Mouse (Mus musculus): ENCODE results near the gene Dnah7c. TPM values are rescaled to one million over a fixed set of nuclear protein-coding genes. Genes with fewer than 3 reads are reported as not detected.
"Not testable (repeated sequence)": the region's sequence is repeated elsewhere in the genome, so short reads cannot be mapped to it uniquely, and the experiment has no call there.

Dnah7c gene
- polyA plus RNA-seq, 1 experiment from 2014 or later = 0.15 TPM

DNA sequence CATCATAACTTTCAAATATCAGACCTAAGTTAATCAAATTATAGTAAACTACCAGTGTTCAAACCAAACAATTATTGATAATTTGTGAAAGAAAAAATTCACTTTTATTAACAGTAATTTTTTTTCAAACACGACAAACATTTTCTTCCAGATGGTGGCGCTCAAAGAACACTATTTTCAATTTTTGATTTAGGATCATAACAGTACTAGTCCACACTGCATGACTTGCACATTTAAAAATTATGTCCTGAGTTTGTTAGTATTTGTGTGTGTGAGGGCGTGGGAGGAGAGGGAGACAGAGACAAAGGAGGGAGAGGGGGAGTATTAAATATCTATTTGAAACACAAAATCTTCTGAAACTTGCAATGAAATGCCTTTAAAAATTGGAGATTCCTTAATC lies 155.0 kb downstream of the Dnah7c start:
- no peak overlapping the region for H3K4me2 ChIP-seq (replicated peaks)
- no peak overlapping the region for H3K9ac ChIP-seq (replicated peaks)
- H3K9me3 ChIP-seq = no peaks in the 10 kb centered on the region
- no peak; the same call in 1 of the 2 replicates for ATAC-seq
- no peak overlapping the region for H3K27ac ChIP-seq
- no peak overlapping the region for H3K4me3 ChIP-seq (replicated peaks)
- 47% methylated on average over 3 of the region's 3 CpGs for WGBS
- H3K4me1 ChIP-seq (replicated peaks) = no peaks in the 10 kb centered on the region
- no peaks in the 10 kb centered on the region for H3K36me3 ChIP-seq
- no peaks in the 10 kb centered on the region for H3K27me3 ChIP-seq

DNA sequence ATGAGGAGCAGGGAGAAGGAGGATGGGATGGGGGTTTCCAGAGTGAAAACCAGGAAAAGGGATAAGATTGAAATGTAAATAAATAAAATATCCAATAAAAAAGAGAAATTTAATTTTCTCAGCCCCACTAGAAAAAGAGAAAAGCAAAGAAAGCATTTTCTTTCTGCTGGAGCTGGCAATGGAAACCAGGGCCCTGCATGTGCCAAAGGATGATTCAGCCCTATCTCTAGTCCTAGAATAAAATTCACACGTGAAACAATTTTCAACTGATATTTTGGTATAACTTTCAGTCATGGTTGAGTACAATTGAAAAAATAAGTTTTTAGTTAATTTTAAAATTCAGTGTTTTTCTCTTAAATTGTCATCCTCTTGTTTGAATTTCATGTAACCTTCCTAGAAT lies 168.4 kb downstream of the Dnah7c start:
- H3K36me3 ChIP-seq; H3K4me2 ChIP-seq (replicated peaks); H3K4me3 ChIP-seq (replicated peaks); H3K27ac ChIP-seq; H3K27me3 ChIP-seq; H3K4me1 ChIP-seq (replicated peaks); H3K9me3 ChIP-seq; ATAC-seq; H3K9ac ChIP-seq (replicated peaks): not testable (repeated sequence)
- 90% methylated on average over 1 of the region's 1 CpGs for WGBS

DNA sequence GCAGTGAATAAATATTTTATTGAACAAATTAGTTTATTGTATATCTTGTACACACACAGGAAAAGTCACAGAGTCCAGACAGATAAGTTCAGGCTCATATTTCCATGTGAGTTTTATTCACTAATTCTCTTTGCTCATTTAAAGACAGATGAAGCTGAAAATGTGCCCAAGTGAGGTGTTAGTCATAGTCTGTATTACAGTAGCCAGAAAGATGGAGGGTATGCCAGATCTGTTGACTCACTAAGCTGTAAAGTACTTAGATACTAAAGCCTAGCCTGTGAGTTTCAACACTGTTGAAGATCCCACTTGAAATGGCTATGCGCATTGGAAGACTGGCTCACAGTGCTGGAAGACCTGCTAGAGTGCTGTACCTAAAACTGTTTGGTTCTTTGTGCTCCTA lies 171.0 kb downstream of the Dnah7c start:
- H3K9ac ChIP-seq (replicated peaks); H3K27me3 ChIP-seq; H3K27ac ChIP-seq; ATAC-seq; H3K4me3 ChIP-seq (replicated peaks); H3K36me3 ChIP-seq; H3K9me3 ChIP-seq; H3K4me2 ChIP-seq (replicated peaks); H3K4me1 ChIP-seq (replicated peaks): not testable (repeated sequence)
- WGBS = 100% methylated on average over 1 of the region's 1 CpGs

DNA sequence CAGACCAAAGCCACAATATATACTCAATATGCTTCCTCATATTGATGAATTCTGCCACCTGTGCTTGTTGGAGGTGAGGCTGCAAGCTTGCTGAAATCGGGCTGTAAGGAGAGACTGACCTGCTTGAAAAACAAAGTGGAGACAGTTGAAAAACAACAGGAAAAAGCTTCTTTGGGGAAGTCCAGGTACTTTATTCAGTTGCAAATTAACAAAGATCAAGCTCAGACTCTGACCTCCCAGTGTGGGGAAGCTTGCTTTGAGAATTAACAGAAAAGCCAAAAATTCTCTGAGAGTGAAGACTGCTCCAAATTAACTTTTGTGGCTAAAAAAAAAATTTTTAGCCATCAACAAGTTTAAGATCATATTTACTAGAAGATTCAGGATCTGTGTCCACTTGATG lies 194.9 kb downstream of the Dnah7c start:
- H3K9me3 ChIP-seq = no peaks in the 10 kb centered on the region
- 89% methylated on average over 1 of the region's 1 CpGs for WGBS
- no peak overlapping the region for H3K9ac ChIP-seq (replicated peaks)
- no peaks in the 10 kb centered on the region for H3K36me3 ChIP-seq
- H3K4me2 ChIP-seq (replicated peaks) = no peak overlapping the region
- ATAC-seq = no peak
- H3K4me1 ChIP-seq (replicated peaks) = no peaks in the 10 kb centered on the region
- no peaks in the 10 kb centered on the region for H3K27me3 ChIP-seq
- no peak overlapping the region for H3K27ac ChIP-seq
- H3K4me3 ChIP-seq (replicated peaks) = no peak overlapping the region

DNA sequence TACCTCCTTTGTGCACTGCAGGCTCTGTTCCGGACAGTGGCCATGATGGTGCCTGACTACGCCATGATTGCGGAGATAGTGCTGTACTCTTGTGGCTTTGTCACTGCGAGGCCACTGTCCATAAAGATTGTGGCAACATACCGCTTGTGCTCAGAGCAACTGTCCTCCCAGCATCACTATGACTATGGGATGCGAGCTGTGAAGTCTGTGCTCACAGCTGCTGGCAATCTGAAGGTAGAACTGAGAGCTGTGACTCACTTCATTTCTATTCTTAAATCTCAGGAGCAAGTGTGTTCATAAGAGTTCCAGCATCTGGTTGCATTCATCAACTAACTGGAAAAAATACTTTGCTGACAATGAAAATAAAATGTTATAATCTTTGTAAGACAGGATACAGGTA lies 200.5 kb downstream of the Dnah7c start:
- not testable (repeated sequence) for H3K9me3 ChIP-seq; H3K4me2 ChIP-seq (replicated peaks); ATAC-seq; H3K4me1 ChIP-seq (replicated peaks); H3K36me3 ChIP-seq; H3K9ac ChIP-seq (replicated peaks); H3K4me3 ChIP-seq (replicated peaks); H3K27ac ChIP-seq; H3K27me3 ChIP-seq
- WGBS = 96% methylated on average over 6 of the region's 6 CpGs

DNA sequence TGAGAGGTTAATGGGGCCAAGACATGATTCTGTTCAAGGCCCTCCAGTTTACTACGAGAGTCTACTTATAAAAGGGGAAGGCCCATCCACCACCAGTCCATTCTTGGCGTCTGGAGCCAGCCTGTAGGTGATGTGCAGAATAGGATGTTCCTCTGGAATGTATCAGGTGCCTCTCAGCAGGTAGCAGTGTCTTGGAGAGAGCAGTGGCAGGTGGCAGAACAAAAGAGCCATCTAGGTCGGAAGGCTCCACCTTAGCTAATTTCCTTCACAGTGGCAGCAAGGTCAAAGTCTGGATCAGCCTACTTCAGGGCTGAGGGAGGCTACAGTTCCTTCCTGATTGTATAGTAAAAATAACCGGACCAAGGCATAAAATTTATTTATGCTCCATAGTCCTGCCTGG lies 224.4 kb downstream of the Dnah7c start:
- not testable (repeated sequence) for H3K9ac ChIP-seq (replicated peaks); H3K4me3 ChIP-seq (replicated peaks); H3K4me1 ChIP-seq (replicated peaks); H3K27me3 ChIP-seq; ATAC-seq; H3K36me3 ChIP-seq; H3K9me3 ChIP-seq; H3K27ac ChIP-seq; H3K4me2 ChIP-seq (replicated peaks)
- 87% methylated on average over 4 of the region's 4 CpGs for WGBS

DNA sequence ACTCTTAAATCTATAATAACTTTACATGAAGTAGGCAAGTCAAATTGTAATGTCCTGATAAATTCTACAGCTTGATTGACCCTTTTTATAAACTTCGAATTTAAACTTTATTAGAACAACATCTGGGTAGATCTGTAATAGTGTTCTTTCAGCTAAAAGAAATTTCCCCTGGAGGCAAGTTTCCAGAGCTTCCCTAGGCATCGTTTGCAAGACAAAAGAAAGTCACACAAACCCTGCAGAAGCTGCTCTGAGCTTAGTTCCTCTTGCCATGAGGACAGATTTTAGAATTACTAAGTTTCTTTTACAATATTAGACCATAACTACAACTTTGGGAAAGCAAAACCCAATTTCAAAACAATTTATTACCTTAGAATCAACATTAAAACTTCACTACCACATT lies 227.3 kb downstream of the Dnah7c start:
- H3K36me3 ChIP-seq; H3K9me3 ChIP-seq; ATAC-seq; H3K4me2 ChIP-seq (replicated peaks); H3K4me1 ChIP-seq (replicated peaks); H3K27me3 ChIP-seq; H3K9ac ChIP-seq (replicated peaks); H3K4me3 ChIP-seq (replicated peaks); H3K27ac ChIP-seq: not testable (repeated sequence)
- 45% methylated on average over 2 of the region's 2 CpGs for WGBS

DNA sequence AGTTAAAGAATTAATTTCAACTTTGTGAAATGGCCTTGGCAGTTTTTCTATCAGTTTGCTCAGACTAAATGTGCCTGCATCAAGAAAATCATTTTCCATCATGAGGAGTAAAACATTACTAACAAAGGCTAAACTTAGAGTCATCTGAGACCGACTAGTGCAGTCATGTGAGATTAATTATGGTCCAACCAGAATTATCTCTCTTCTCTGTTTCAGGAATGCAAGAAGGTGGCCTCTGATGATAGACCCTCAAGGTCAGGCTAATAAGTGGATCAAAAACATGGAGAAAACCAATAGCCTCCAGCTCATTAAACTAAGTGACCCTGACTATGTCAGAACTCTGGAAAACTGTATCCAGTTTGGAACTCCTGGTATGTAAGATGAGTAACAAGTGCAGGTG lies 299.4 kb downstream of the Dnah7c start:
- H3K4me3 ChIP-seq (replicated peaks); H3K4me2 ChIP-seq (replicated peaks); H3K4me1 ChIP-seq (replicated peaks); ATAC-seq; H3K9ac ChIP-seq (replicated peaks); H3K36me3 ChIP-seq; H3K27me3 ChIP-seq; H3K27ac ChIP-seq; H3K9me3 ChIP-seq: not testable (repeated sequence)
- WGBS = 82% methylated on average over 1 of the region's 1 CpGs

DNA sequence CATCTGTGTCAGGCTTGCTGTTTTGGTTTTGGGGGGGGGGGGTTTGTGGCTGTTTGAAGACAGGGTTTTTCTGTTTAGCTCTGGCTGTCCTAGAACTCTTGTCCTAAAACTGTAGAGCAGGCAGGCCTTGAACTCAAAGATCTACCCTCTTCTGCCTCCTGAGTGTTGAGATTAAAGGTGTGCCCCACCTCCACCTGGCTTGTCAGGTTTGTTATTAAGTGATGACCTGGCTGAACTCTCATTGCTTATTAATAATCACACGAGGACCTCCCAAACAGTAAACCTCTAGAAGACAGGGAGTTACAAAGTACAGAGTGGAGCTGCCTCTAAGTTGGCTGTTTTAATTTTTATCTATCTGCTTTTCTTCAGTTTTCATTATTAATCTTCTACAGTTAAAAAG lies 299.9 kb downstream of the Dnah7c start:
- no peaks in the 10 kb centered on the region for H3K4me1 ChIP-seq (replicated peaks)
- no peak overlapping the region for H3K27ac ChIP-seq
- no peak for ATAC-seq
- no peak overlapping the region for H3K4me3 ChIP-seq (replicated peaks)
- H3K9me3 ChIP-seq = no peaks in the 10 kb centered on the region
- H3K9ac ChIP-seq (replicated peaks) = no peak overlapping the region
- WGBS = 92% methylated on average over 1 of the region's 1 CpGs
- H3K36me3 ChIP-seq = no peaks in the 10 kb centered on the region
- H3K27me3 ChIP-seq = no peaks in the 10 kb centered on the region
- no peak overlapping the region for H3K4me2 ChIP-seq (replicated peaks)

DNA sequence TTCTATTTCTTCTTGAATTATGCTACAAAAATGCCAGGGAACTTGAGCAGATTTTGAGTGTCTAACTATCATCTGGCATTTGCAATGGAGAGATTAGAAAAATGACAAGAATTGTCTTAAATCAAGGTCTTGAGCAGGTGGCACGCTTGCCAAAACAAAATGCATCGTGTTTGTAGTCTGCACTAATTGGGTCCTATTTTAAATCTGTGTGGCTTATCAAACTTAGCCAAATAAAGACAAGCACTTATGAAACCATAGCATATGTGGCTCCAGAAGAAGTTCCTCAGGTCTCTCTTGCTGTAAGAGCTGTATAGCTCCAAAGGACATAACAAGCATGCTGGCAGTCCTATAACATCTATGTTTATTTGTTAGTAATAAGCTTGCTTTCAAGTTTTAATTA lies 300.3 kb downstream of the Dnah7c start:
- H3K4me3 ChIP-seq (replicated peaks); ATAC-seq; H3K4me1 ChIP-seq (replicated peaks); H3K4me2 ChIP-seq (replicated peaks); H3K27me3 ChIP-seq; H3K27ac ChIP-seq; H3K36me3 ChIP-seq; H3K9ac ChIP-seq (replicated peaks); H3K9me3 ChIP-seq: not testable (repeated sequence)
- 84% methylated on average over 2 of the region's 2 CpGs for WGBS

DNA sequence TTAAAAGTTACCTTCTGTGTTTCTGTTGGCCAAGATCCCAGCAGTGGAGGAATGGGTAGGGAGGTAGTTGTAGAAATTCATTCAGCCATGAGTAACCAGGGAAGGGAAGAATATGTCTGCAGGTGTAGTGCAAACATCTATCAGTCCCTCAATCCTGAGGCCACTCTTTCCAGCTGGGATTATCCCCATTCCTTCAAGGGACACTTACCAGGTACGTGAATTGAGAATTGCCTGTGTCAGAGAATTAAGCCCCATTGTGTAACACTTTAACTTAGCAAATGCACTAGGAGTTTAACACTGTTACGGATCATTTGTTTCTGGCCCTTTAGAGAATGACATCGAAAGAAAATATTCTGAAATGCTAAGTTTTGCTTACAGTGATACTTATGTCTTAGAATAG lies 304.3 kb downstream of the Dnah7c start:
- H3K27me3 ChIP-seq; H3K9ac ChIP-seq (replicated peaks); H3K27ac ChIP-seq; ATAC-seq; H3K9me3 ChIP-seq; H3K36me3 ChIP-seq; H3K4me3 ChIP-seq (replicated peaks); H3K4me1 ChIP-seq (replicated peaks); H3K4me2 ChIP-seq (replicated peaks): not testable (repeated sequence)
- WGBS = 90% methylated on average over 3 of the region's 3 CpGs

DNA sequence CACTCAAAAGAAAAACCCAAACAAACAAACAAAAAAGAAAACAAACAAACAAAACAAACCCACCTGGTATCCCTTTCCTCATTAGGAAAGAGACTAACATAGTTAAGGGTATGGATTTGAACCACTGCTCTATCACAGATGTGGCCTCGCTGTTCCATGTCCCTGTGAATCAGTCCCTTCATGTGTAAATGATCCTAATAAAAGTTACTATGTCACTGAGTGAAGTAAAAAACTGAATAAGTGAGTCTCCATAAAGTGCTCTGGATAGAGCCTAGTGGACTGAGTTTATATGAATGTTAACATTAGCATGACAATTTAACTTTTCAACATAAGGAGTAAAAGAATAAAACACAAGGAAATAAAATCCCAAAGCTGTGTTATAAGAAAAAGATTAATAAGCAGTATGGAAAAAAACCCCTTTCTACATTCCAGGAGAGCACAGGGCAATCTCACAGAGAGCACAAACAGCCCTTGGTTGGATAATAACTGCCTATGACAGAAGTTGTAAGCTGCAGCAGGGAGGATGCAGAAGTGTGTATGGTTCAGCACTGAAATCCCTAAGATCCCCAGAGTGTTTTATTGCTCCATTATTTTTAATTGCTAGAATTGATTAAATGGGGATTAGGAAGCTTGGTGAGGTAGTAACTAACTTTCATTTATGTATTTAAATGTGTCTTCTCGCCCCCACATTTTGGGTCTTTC lies 308.2 kb downstream of the Dnah7c start:
- not testable (repeated sequence) for H3K27ac ChIP-seq; H3K4me3 ChIP-seq (replicated peaks); H3K4me2 ChIP-seq (replicated peaks); H3K27me3 ChIP-seq; ATAC-seq; H3K4me1 ChIP-seq (replicated peaks); H3K9ac ChIP-seq (replicated peaks); H3K36me3 ChIP-seq; H3K9me3 ChIP-seq
- WGBS = 62% methylated on average over 2 of the region's 2 CpGs

DNA sequence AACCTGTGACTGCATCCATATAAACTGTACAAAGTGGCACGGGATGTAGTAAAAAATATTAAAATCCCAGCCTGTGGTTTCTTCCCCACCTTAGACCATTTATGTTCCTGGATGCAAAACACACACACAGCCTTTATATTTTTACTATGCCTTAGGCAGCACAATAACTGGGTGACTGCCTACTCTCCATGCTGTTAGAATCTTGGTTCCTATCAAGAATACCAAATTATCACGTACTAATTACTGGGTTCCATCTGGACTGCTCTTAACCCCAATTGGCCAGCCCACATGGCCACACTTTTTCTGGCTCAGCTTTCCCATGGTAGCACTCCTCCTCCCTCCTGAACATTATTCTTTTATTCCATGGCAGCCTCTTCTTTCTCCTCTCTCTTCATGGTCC lies 309.1 kb downstream of the Dnah7c start:
- H3K9me3 ChIP-seq; H3K4me1 ChIP-seq (replicated peaks); H3K4me2 ChIP-seq (replicated peaks); H3K27ac ChIP-seq; H3K4me3 ChIP-seq (replicated peaks); H3K9ac ChIP-seq (replicated peaks); H3K27me3 ChIP-seq; H3K36me3 ChIP-seq; ATAC-seq: not testable (repeated sequence)
- 61% methylated on average over 2 of the region's 2 CpGs for WGBS
